Mouse (Mus musculus) heart, embryonic 16.5 days (tissue): ENCODE measurements around the gene H60c. TPM values are rescaled to one million over a fixed set of nuclear protein-coding genes. Genes with fewer than 3 reads are reported as not detected.
A peak's percentile ranks its signal among the peaks of the same experiment; 100 is the strongest.
"Not testable (repeated sequence)": the region's sequence is repeated elsewhere in the genome, so short reads cannot be mapped to it uniquely, and the experiment has no call there.

Experiments
- ATAC-seq: fragments of 200-750 bp; cut with Nextera tagmentation; replicated peaks from 2 replicates; pipeline ENCODE4 v1.8.0; 2017; ENCODE audit warnings: moderate number of reproducible peaks; ENCODE audit not compliant: insufficient read depth, low FRiP score; ENCODE audit errors: extremely low read depth
- H3K27ac ChIP-seq: fragments of 300-500 bp; sonication (generic); 2 replicates; pipeline ENCODE4 v1.5.1; 2014; ENCODE audit warnings: mild to moderate bottlenecking, low read length, control low read depth, moderate library complexity
- H3K27me3 ChIP-seq: fragments of 300-500 bp; sonication (generic); 2 replicates; pipeline ENCODE4 v1.6.1; 2014; ENCODE audit warnings: low read length, mixed read lengths; ENCODE audit not compliant: control insufficient read depth, insufficient read depth
- H3K36me3 ChIP-seq: fragments of 300-500 bp; sonication (generic); 2 replicates; pipeline ENCODE4 v1.6.1; 2014; ENCODE audit not compliant: control insufficient read depth, insufficient read depth
- H3K4me1 ChIP-seq: fragments of 300-500 bp; sonication (generic); 2 replicates; pipeline ENCODE4 v1.6.1; 2014; ENCODE audit warnings: low read length, mixed read lengths; ENCODE audit not compliant: control insufficient read depth, insufficient read depth
- H3K4me2 ChIP-seq: fragments of 300-500 bp; sonication (generic); 2 replicates; pipeline ENCODE4 v1.6.1; 2014; ENCODE audit warnings: low read depth, mild to moderate bottlenecking, control low read depth, low read length
- H3K4me3 ChIP-seq: fragments of 300-500 bp; sonication (generic); 2 replicates; pipeline ENCODE4 v1.5.1; 2014; ENCODE audit warnings: mild to moderate bottlenecking, control low read depth, low read length
- H3K9ac ChIP-seq: fragments of 300-500 bp; sonication (generic); 2 replicates; pipeline ENCODE4 v1.6.1; 2014; ENCODE audit warnings: low read length, control low read depth
- H3K9me3 ChIP-seq: fragments of 300-500 bp; sonication (generic); replicated peaks from 2 replicates; pipeline ENCODE4 v1.6.1; 2016; ENCODE audit warnings: low read length; ENCODE audit not compliant: control insufficient read depth
- WGBS: fragments of 180-500 bp; shearing (Covaris S2); extraction: QIAGEN DNeasy Blood & Tissue Kit; methylation state at CpG from one replicate; pipeline ENCODE4 v1.1.7; 2014; 5-methylcytosine and 5-hydroxymethylcytosine counted together
- polyA plus RNA-seq: library from polyadenylated mRNA; unstranded; fragments of >200 nt; fragmentation: Nextera tagmentation; extraction: Ambion mirVana; gene quantifications from 2 replicates; pipeline ENCODE4 v1.2.1, GENCODE M21; 2015

The H60c gene
- polyA plus RNA-seq, 1 experiment from 2014 or later, result not detected

DNA sequence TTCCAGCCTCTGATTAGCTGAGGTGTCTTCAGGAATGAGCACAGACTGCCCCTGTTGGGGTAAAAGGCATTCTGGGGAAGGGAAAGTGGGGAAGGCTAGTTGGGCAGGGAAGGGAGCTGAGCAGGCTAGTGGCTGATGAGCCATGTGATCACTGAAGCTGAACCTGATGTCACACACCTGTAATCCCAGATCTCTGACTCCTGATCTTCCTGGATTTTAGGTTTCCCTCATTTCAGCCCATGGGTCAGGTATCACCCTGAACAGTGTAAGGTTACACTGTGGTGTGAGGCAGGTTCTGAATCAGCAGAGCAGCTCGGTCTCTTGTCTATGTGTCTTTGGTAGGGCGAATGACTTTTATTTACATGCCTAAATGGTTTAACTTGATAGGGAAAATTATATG lies 4.8 kb downstream of the H60c start:
- H3K4me1 ChIP-seq, result no peaks in the 10 kb centered on the region
- no peak overlapping the region for H3K4me2 ChIP-seq
- no peak for ATAC-seq
- no peak overlapping the region for H3K27ac ChIP-seq
- H3K36me3 ChIP-seq, result no peaks in the 10 kb centered on the region
- no peak overlapping the region for H3K9ac ChIP-seq
- WGBS, result 70% methylated on average over 2 of the region's 2 CpGs
- no peaks in the 10 kb centered on the region for H3K27me3 ChIP-seq
- no peak overlapping the region for H3K4me3 ChIP-seq
- no peaks in the 10 kb centered on the region for H3K9me3 ChIP-seq

DNA sequence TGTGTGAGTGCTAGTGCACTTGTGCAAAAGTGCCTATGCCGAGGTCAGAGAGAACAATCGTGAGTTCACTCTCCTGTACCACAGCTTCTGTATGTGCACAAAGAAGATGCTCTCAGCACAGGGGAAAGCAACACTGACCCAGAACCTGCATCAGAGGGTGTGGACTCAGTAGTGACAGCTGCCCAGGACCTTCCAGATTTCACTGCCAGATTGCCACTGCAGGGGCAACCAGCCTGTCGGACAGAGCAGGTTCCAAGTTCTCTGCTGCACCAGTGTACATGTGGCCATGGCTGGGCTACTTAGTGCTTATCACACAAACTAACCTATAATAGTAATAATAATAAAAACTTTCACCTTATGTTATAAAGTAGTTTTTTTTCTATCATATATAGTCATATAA lies 10.2 kb downstream of the H60c start:
- Histone ChIP-seq H3K36me3 (no peaks in the 10 kb centered on the region), H3K4me1 (no peaks in the 10 kb centered on the region), H3K27me3 (no peaks in the 10 kb centered on the region), H3K9ac (no peak overlapping the region), H3K4me2 (no peak overlapping the region), H3K27ac (no peak overlapping the region), H3K4me3 (no peak overlapping the region), H3K9me3 (no peaks in the 10 kb centered on the region)
- ATAC-seq, result no peak
- WGBS, result 85% methylated on average over 3 of the region's 3 CpGs

DNA sequence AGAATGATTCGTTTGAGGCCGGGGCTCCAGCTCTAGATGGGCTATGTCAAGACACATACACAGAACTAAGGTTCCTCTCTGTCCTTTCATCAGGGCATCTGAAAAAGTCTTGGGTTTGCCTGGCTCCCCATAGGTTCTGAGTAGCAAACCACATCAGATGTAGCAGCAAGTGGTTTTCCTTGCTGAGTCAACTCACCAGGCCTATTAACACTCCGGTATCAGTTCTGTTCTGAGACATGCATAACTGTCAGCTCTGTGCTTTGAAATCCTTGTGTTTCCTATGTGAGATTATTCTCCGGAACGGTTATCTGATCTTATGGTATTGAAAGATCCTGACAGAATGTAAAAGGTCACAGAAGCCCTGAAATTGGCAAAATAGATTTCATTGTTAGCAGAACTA lies 29.1 kb downstream of the H60c start:
- not testable (repeated sequence) for H3K4me3 ChIP-seq, H3K36me3 ChIP-seq, H3K27me3 ChIP-seq, H3K4me1 ChIP-seq, H3K9me3 ChIP-seq, H3K27ac ChIP-seq, H3K4me2 ChIP-seq, H3K9ac ChIP-seq, ATAC-seq
- 65% methylated on average over 5 of the region's 5 CpGs for whole genome bisulfite sequencing

DNA sequence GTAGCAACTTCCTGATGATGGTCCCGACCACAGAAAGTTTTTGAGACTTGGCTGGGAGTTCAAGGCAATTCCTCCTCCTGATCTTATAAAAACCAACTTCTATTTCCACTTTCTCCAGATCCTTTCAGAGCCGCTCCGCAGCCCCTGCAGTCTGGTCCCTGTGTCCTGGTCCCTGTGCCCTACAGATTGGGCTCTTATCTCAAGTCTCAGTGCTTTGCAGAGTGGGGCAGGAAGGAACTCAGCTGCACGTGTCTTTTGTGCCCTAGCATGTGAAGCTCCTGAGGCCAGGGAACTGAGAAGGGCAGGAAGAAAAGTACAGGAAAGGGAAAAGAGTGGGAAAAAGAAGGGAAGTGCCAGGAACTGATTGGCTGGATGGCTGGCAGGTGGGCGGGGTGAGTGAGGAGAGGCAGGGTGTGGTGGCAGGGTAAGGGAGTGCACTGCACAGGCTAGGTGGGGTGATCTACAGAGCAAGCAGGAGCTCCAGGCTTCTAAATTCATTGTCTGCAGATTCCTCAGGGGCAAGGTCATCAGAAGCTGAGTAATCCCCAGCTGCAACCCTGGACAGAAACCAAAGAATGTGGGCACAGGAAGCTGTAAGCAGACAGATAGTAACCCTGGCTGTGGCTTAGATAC lies 30.8 kb downstream of the H60c start:
- H3K27ac ChIP-seq, result no peak overlapping the region

DNA sequence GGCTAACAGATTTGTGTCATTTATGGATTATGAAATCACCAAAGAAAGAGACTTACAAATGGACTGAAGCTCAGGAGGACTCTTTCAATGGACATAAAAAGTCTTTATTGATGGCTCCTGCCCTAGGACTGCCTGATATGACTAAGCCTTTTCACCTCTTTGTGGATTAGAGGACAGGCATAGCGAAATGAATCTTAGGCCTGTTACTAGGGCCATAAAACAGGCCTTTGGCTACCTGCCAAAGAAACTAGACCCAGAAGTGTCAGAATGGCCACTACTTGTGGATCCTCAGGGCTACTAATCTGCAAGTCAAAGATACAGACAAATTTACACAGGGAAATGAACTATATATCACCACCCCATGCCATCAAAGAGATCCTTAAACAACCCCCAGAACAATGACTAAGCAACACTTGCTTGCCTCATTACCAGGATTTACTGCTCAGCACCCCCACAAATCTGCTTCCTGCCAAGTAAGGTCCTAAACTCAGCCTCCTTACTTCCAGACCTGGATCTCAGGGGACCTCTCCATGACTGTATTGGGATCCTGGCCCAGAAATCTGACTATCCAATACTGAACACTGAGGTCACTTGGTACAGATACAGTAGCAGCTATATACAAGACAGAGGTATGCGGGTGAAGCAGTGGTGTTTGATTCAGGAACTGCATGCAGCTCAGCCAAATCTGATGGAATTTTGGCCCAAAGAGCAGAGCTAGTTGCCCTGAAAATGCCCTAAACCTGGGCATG lies 39.0 kb downstream of the H60c start:
- H3K27ac ChIP-seq, result no peak overlapping the region
- no peaks in the 10 kb centered on the region for H3K9me3 ChIP-seq
- H3K36me3 ChIP-seq, result no peaks in the 10 kb centered on the region
- H3K27me3 ChIP-seq, result no peaks in the 10 kb centered on the region
- ATAC-seq, result no peak; the same call in 1 of the 2 replicates
- H3K4me2 ChIP-seq, result no peak overlapping the region
- no peak overlapping the region for H3K4me3 ChIP-seq
- no peak overlapping the region for H3K9ac ChIP-seq
- no peaks in the 10 kb centered on the region for H3K4me1 ChIP-seq
- WGBS, result 62% methylated on average over 2 of the region's 2 CpGs

More for the DNA sequence above, 30.8 kb downstream of the H60c start:
- Histone ChIP-seq H3K4me3 (no peak overlapping the region), H3K9ac (no peak overlapping the region), H3K9me3 (no peaks in the 10 kb centered on the region), H3K4me2 (no peak overlapping the region), H3K27me3 (no peaks in the 10 kb centered on the region), H3K4me1 (no peaks in the 10 kb centered on the region; the same call in 1 of the 2 replicates), H3K36me3 (no peaks in the 10 kb centered on the region)
- peak; percentile 83 for ATAC-seq
- 42% methylated on average over 5 of the region's 5 CpGs for WGBS

Other genes starting within 250 kb of the H60c start
- gene Ppp1r14c, start 98.3 kb upstream of the H60c start, polyA plus RNA-seq, result 287 and 302 TPM in 2 replicates